Mouse (Mus musculus): Measurements from ENCODE around the gene Bin2.

Gene Bin2

DNA sequence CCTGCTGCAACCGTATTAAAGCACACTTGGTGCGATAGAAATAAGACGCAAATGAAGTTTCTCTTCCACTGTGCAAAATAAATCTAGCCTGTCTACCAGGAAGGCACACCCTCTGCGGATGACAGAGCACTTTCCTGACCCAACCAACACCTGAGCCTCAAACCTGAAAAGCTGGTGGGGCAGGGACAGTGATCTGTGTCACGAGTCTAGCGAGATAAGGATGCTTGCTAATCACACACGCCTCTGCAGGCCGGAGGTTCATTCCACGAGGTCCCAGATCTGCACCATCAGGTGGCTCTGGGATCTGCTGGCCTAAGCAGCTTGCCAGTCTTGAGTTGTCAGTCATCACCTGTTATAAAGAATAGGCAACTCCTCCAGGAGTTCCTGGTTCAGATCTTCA lies 17.7 kb downstream of the Bin2 start:
- DNase-seq (ENCODE audit: low spot score in 2 of 2): no peak

GRCm38 (mm10) chr15:100650111-100650510 lies 19.2 kb downstream of the Bin2 start:
- DNase-seq (ENCODE audit: low spot score in 2 of 2): no peak

- DNase-seq (ENCODE audit: low spot score in 2 of 2): no peak
These were observed 23.2 kb downstream of the Bin2 start for GRCm38 (mm10) chr15:100646161-100646560.

GRCm38 (mm10) chr15:100642451-100642850 lies 26.9 kb downstream of the Bin2 start:
- no peak for DNase-seq (ENCODE audit: low spot score in 2 of 2)

GRCm38 (mm10) chr15:100641226-100641810 lies 28.0 kb downstream of the Bin2 start:
- DNase-seq (ENCODE audit: low spot score in 2 of 2): no peak

GRCm38 (mm10) chr15:100639972-100640750 lies 29.2 kb downstream of the Bin2 start:
- no peak for DNase-seq (ENCODE audit: low spot score in 2 of 2)

DNA sequence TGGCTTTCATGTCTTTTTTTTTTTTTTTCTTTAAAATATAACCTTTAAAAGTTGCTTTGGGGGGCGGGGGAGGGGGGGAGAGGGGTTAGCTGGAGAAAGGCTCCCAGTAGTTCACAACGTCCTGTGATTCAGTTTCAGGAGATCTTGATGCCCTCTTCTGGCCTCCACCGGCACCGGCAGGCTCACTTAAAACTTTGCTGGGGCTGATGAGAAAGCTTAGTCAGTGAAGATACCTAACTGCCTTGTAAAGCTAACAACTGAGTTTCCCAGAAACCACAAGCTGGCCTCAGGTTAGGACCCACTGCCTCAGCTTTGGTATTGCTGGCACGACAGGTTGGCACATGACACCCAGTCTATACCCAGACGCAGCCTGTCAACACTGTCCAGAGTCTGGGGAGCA lies 31.7 kb downstream of the Bin2 start:
- peak in 1 of 2 experiments; percentile 32 for DNase-seq (ENCODE audit: low spot score in 2 of 2)

DNA sequence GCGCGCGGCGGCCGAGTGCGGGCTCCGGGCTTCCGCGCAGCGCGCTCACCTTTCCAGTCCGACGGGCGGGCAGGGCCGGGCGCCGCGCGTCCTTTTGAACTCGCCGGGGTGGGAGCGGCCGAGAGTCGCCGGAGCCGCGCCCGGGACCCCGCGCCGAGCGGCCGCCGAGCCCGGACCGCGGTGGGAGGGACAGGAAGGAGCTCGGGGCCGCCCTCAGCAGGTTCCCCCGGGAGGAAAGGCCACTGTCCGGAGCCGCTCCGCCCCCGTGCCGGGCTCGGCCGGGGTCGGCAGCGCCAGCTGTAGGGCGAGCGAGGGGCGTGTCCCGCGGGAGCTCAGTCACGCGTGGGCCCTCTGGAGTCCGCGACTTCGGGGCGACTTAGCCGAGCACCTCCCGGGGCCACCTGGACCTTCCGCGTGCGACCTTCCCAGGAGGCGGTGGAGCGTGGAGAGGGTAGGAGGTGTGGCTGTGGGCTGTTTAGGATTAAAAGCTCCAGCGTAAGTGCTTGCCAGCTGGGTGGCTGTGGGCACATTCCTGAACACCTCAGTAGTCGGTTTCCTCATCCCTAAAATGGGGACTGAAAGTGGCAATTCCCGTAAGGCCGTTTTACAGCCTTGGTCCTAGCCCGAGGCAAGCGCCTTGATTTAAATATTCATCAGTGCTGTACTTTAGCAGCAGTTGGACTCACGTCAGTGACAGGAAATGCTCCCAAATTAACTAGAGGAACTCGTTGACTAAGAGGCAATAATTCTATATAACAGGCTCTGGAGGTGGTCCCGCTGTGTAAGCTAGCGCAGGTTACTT lies 32.5 kb downstream of the Bin2 start, which contains the start of gene Smagp:
Smagp (minus strand) TSS at position 241 of the 802 bp plus-strand sequence.
- no peak for DNase-seq (ENCODE audit: low spot score in 2 of 2)

DNA sequence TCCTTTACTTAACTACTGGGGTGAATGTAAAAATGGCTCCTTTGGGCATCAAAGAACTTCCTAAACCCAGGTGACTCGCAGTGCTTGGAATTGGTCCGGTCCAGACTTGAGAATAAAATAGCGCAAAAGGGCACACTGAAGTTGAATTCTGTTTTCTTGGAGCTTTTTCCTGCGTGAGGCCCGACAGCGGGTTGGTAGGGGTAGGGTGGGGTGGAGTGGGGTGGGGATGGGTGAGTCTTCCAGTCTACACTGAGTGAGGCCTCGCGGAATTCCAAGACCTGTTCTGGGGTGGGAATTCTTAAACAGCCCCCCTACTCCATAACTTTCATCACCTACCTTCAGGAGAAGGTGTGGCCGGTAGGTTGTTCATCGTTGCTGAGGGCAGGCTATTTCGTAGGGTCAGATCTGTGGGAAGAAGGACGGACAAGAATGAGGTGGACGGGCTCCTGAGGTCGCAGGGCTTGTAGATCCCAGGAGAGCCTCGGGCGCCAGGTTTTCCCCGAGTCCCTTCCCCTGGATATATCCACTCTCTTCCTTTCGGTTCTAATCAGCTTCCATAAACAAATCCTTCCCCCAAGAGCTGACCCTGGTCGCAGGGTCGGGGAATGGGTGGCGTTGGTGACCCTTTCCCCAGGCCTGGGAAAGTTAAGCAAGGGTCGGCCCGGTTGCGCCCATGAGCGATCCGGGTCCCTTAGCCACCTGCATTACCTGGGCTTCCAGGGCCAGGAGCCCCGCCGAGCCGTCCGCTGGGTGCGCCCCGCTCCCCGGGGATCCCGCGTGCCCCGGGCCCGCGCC lies 33.3 kb downstream of the Bin2 start:
- DNase-seq (ENCODE audit: low spot score in 2 of 2): no peak

- DNase-seq (ENCODE audit: low spot score in 2 of 2): no peak
These were observed 34.1 kb downstream of the Bin2 start for GRCm38 (mm10) chr15:100635239-100635638.

GRCm38 (mm10) chr15:100633341-100633740 lies 36.0 kb downstream of the Bin2 start:
- DNase-seq (ENCODE audit: low spot score in 2 of 2): no peak

GRCm38 (mm10) chr15:100632323-100632722 lies 37.0 kb downstream of the Bin2 start:
- no peak for DNase-seq (ENCODE audit: low spot score in 2 of 2)

GRCm38 (mm10) chr15:100631454-100632170 lies 37.7 kb downstream of the Bin2 start:
- DNase-seq (ENCODE audit: low spot score in 2 of 2): no peak

GRCm38 (mm10) chr15:100630126-100630525 lies 39.2 kb downstream of the Bin2 start:
- no peak for DNase-seq (ENCODE audit: low spot score in 2 of 2)

GRCm38 (mm10) chr15:100628797-100629196 lies 40.6 kb downstream of the Bin2 start:
- DNase-seq (ENCODE audit: low spot score in 2 of 2): no peak

GRCm38 (mm10) chr15:100627774-100628370 lies 41.5 kb downstream of the Bin2 start:
- DNase-seq (ENCODE audit: low spot score in 2 of 2): no peak

DNA sequence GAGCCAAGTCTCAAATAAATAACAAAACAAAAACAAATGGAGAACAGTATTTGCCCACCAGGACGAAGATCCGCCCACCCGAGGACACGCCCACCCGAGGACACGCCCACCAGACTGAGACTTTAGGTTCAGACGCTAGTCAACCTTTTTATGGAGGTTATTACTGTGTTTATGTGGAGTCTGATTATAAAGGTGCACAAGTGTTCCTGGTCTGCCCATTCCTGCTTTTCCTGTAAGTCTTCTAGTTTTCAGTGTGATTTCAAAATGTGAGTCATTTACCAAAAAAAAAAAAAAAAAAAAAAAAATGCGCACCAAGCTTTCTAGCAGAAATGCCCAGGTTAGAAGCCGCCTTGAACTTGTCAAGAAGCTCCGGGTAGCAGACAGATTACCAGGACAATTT lies 42.1 kb downstream of the Bin2 start:
- no peak for DNase-seq (ENCODE audit: low spot score in 2 of 2)

DNA sequence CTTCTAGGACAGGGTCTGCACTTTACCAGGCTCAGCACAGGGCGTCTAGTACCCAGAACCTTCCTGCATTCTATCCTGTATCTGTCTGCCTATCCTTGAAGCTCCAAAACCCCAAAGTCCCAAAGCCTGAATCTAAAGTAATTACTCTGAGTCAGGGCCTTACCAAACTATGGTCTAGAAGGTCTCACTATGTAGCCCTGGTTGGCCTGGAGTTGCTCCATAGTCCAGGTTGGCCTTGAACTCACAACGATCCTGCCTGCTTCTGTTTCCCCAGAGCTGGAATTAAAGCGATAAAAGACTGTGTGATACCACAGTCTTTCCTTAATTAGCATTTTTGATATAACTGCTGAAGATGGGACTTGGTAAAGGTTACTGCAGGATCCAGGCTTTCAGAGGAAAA lies 44.9 kb downstream of the Bin2 start:
- no peak for DNase-seq (ENCODE audit: low spot score in 2 of 2)

DNA sequence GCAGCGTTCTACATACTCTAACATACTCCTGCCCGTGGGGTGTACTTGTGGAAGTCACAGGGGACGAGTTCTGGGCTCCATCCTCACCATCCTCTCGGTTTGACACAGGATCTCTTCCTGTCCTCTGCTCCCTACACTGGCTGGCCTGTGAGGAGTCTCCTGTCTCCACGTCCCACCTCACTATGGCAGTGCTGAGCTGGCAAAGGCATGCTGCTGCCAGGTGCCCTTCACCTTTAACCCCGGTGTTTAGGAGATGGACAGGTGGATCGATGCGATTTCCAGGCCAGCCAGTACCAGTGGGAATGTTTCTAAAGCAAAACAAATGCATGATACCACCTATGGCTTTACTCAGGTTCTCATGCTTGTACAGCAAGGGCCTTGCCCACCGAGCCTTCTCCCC lies 45.6 kb downstream of the Bin2 start:
- DNase-seq (ENCODE audit: low spot score in 2 of 2): no peak

GRCm38 (mm10) chr15:100622164-100622563 lies 47.2 kb downstream of the Bin2 start:
- DNase-seq (ENCODE audit: low spot score in 2 of 2): peak; percentile 54 to 62

DNA sequence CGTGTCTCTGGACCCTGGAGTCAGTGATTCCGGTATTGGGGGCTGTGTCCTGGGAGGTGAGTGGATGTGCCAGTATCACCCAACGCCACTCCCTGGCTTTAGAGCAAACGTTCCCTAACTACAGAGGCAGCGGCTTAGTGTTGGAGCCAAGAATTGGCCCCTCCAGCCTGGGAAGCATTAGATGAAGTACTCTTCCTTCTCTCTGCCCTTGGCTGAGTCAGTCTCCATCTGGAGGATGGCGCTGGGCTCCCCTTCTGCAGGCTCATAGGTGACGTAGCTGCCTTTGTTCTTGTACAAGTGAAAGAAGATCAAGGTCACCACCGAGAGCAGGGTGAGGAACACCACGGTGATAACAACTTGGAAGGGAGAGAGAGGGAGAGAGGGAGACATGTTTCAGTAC lies 47.7 kb downstream of the Bin2 start:
- DNase-seq (ENCODE audit: low spot score in 2 of 2): peak in 1 of 2 experiments; percentile 23

All from frontal cortex, postnatal 36 days (tissue).